Mouse (Mus musculus): Measurements from ENCODE around the gene Arhgef10l.

The Arhgef10l gene

DNA sequence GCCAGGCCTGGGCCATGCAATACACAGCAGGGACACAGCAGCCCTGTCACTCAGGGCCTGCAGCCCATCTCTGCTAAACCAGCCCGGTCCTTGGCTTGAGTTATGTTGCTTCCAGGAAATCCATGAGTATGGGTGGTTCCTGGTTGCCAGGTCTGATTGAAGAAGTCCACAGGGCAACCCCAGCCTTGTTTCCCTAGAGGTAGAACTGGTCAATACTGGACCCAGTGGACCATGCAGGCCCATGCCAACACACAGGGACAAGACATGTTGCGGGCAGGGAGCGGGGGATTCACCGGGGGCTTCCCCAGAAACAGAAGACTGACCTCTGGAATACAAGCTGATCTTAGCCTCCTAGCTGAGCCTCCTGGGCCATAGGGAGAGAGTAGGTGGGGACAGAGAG is 142.9 kb downstream of the Arhgef10l start:
- DNase-seq (ENCODE audit: low spot score) = no peak

- no peak for DNase-seq (ENCODE audit: low spot score)
These were observed 145.1 kb downstream of the Arhgef10l start for GRCm38 (mm10) chr4:140520719-140521118.

DNA sequence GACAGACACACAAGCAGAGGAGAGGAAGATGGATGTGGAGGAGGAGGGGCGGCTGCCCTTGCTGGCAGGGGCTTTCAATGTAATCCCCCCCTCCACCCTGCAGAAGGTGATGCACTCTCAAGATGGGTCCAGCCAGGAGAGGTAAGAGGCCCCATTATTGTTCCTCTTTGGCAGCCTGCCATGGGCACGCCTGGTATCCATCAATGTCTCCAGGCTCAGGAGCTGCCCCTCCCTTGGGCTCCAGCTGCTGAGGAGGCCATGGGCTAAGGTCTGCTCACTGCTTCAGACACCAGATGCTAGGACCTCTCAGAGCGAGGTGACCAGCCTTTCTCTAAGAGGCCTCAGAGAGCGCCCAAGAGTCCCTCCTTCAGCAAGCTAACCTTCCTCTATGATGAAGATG is 152.0 kb downstream of the Arhgef10l start:
- DNase-seq (ENCODE audit: low spot score) = no peak

DNA sequence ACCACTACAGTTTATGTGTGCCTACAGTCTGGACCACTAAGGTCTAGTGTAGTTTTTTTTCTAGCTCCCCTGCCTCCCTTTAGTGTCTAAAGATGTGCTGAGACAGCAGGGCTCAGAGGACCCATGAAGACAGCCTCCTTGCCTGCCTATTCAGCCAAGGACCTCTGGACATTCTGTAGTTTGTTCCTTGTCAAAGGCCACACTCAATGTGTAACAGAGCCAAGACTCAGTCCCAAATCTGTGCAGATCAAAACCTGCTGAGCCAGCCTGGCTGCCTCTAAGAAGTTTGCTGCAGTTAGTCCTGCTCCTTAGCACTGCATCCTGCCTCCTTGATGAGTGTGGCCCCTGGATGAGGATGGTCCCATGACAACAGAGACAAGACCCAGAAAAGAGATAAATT is 156.0 kb downstream of the Arhgef10l start:
- DNase-seq (ENCODE audit: low spot score) = no peak

DNA sequence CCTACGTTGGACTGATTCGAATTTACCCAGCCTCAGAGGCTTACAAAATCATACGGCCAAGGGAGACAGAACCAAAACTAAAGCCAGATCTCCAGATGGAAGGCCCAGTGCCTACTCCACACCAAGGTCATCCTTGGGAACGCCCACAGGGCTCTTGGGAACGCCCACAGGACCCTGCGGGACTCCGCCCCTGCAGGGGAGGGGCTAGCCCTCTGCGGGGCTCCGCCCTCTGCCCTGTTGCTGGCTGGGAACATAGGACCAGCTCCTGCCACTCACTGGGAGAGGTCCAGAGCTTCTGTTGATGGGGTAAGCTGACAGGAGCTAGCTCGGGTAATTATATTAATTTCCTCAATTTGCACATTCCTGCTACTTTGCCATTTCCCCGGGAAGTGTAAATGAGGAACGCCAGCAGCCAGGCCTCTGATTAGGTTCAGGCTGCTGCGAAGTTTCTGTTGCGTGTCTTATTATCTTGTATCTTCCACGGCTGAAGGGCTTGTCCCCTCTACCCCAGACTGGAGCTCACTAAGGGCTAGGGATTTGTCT is 158.6 kb downstream of the Arhgef10l start:
- DNase-seq (ENCODE audit: low spot score) = no peak

DNA sequence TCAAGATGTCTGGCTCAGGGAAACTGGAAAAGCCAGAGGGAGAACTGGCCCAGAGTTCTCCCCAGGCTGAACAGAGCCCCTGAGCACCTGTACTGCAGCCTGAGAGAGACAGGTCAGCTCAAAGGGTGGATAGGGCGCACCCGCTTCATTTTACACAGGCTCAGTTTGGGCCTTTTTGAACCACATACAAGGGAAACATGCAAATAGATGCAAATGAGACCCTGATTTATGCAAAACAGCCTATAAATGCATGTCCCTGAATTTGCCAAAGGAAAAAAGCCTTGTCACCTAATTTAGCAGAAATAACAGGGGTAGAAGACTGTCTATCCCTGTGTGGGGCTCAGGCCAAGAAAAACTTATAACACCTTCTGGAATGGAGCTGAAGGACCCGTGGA is 160.2 kb downstream of the Arhgef10l start:
- DNase-seq (ENCODE audit: low spot score) = no peak

DNA sequence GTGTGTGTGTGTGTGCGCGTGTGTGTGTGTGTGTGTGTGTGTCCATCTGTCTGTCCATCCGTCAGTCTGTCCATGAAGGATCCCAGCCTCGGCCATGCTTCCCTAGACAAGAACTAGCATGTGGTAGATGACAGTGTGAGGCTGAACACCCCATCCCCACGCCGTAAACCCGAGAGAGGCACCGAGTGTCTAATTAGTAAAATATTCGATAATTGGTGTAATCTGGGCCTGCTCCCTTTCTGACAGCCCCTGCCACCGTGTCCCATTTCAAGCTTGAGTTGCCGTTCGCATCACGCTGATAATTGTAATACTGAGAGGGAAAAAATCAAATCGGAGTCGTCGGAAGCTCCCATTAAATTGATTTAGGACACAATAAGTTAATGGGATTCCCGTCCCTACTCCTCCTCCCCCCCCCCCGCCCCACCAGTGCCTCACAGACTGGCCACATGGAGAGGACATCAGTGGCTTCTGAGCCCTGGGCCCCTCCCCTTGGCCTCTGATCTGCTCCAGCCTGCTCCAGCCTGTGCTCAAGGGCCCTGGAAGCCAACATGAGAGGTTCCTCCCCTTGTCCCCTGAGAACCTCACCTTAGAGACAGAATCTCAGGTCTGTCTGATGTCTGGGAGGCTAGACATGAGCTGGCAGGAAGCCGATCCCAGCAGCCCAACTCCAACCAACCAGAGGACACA is 160.7 kb downstream of the Arhgef10l start:
- no peak for DNase-seq (ENCODE audit: low spot score)

GRCm38 (mm10) chr4:140504067-140504913 is 161.5 kb downstream of the Arhgef10l start:
- no peak for DNase-seq (ENCODE audit: low spot score)

DNA sequence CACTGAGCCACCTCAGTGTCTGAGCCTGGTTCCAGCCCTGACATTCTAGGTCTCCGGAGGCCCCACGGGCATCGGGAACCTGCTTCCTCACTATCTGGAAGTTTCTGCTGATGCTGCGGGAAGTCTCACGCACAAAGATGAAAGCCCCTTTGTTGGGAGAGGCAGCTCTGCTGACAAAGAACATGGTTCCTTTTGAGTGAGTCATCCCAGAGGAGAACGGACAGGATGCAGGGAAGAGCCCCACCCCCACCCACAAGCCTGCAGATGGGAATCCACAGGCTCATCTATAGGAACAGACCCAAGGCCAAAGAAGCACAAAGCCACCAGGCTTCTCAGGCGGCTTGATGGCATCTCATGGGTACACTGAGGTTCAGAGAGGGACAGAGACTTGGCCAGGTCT is 165.0 kb downstream of the Arhgef10l start:
- DNase-seq (ENCODE audit: low spot score) = no peak

GRCm38 (mm10) chr4:140499571-140499970 is 166.2 kb downstream of the Arhgef10l start:
- no peak for DNase-seq (ENCODE audit: low spot score)

GRCm38 (mm10) chr4:140497169-140497568 is 168.6 kb downstream of the Arhgef10l start:
- DNase-seq (ENCODE audit: low spot score) = no peak

DNA sequence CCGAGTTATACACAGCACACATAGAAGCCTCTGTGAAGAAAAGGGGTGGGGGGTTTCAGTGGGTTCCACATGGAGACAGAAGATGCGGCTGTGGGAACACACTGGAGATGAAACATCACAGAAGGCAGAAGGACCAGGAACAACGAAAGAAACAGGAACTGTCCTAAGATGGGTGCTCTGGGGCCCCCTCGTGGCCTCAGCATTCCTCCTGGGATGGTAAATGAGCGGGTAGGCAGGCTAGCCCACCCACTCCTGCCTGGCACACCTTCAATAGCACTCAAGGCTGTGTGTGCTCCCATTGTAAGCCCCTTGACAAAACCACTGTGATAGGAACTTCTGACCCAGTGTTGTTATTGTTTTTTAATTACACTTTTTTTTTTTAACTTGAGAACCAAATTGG is 174.3 kb downstream of the Arhgef10l start:
- DNase-seq (ENCODE audit: low spot score) = no peak

DNA sequence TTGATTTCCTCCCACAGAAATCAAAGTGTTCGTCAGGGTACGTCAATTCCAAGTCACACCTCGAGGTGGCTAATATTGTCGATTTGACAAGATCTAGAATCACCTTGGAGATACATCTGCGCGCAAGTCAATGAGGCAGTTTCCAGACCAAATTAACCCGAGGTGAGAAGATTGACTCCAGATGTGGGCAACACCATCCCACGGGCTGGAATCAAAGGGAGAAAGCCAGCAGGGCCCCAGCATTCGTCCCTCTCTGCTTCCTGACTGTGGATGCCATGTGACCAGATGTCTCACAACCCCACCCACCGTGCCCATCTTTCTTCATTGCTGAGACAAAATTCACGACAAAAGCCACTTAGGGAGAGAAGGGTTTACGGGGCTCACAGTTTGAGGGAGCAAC is 180.4 kb downstream of the Arhgef10l start:
- no peak for DNase-seq (ENCODE audit: low spot score)

DNA sequence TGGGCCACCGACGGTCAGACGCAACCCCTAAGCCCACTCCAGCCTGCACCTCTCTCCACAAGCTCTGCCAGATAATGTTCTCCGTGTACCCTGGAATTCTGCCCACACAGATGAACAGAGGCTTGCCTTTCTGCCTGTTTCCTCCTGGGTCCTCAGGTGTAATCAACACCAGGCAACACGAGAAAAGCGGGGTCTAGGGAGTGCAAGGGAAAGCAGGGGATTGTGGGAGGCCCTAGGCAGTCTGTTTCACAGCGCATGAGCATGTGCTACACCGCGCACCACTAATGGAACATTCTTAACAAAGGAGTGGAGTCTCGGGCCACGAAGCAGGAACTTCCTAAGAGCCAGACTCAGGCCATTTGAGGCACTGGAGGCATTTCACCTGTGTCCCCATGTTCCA is 182.7 kb downstream of the Arhgef10l start:
- DNase-seq (ENCODE audit: low spot score) = no peak

DNA sequence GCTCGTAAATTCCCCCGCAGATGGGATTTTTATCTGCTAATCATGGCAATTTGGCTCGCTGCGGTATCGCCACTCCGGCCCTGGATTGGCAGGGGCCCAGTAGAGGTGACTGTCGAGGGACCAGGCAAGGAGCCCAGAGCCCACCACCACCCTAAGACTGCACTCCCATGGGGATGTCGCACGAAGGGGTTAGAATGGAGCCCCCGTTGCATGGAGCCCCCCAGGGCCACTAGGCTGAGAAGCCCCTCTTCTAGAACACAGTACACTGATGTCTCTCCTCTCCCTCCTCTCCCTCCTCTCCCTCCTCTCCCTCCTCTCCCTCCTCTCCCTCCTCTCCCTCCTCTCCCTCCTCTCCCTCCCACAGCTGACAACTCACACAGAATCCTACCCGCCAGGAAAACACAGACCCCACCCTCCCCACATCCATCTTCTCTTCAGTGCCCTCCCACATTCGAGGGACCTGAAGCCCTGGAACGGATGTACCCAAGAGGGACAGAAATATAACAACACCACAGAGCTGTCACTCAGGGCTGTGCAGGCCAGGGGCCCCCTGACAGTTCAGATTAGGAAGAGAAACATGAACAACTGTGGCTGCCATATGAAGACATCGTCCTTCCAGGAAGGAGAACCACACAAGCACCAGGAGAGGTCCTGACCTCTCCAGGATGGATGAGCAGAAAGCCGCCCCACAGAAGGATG is 185.3 kb downstream of the Arhgef10l start:
- no peak for DNase-seq (ENCODE audit: low spot score)

DNA sequence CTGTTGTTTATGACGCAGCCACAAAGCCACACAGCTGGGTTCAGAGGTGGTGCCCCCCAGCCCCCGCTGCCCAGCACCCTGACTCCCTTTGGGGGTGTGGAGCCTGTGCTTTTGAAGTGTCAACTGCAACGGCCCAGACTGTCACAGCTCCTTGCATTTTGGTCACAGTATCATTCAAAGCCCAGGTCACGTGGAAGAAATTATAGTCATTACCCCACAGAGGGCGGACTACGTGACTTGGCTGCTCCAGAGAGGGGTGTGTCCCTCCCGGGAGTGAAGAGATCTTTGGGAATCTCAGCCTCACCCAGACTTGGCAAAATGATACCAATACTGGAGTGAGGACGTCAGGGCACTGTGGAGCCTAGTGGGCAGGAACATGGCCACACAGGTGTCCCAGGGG is 190.6 kb downstream of the Arhgef10l start:
- DNase-seq (ENCODE audit: low spot score) = no peak

DNA sequence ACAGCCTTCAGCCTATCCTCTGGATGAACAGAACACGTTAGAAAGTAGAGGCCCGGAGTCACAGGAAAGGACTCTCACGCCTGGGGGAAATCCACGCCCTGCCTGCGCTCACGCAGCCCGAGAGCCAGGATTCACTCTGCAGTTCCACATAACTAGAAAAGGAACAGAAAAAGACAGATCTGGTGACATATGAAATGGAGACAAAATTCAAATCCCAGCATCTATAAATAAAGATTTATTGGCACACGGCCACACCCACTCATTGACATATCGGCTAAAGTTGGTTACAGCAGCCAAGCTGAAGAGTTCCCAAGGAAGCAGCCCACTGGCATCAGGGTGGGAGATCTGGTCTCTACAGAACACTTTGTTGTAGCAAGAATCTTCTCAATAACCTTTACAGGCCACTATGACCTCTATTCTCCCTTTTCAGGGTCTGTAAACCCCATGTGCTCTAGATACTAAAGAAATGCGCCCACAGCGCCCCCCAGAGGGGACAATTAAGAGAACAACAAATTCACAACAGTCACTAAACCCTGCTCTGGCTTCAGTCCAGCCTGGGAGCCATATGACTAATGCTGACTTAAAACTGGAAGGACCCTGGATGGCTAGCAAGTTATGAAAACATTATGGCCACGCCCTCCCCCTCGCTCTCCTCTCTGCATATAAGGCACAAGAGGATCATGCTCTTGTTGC is 195.9 kb downstream of the Arhgef10l start:
- DNase-seq (ENCODE audit: low spot score) = peak; percentile 42

- DNase-seq (ENCODE audit: low spot score) = no peak
These were observed 198.5 kb downstream of the Arhgef10l start for GRCm38 (mm10) chr4:140467254-140467791.

All from layer of hippocampus, adult 9-10 months (tissue).